Mouse (Mus musculus): ENCODE results near the gene Eno2.

Eno2 gene

GRCm38 (mm10) chr6:124740211-124740887 lies 29.1 kb downstream of the Eno2 start:
- DNase-seq (ENCODE audit: low spot score), result no peak

GRCm38 (mm10) chr6:124739231-124739796 lies 30.2 kb downstream of the Eno2 start:
- DNase-seq (ENCODE audit: low spot score), result no peak

GRCm38 (mm10) chr6:124738511-124739023 lies 30.9 kb downstream of the Eno2 start, which contains the start of gene Ptpn6:
Gene Ptpn6 (minus strand): TSS chr6:124738714.
- DNase-seq (ENCODE audit: low spot score), result no peak

DNA sequence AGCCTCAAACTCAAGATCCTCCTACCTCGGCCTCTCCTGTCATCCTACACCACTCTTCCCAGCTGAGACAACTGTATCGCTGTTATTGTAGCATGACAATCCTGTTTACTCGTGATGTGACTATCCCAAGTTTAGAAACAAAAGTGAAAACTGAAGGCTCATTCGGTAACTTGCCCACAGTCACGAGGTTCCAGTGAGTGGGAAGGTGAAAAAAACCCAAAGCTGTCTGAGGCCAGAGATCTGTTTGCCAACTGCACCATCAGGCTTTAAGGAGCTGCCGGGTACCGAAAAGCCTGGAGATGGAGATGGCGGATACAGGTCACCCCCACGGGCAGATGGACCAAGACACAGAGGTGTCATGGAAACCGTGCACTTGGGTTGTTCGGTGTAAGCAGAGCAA lies 32.4 kb downstream of the Eno2 start:
- no peak for DNase-seq (ENCODE audit: low spot score)

- DNase-seq (ENCODE audit: low spot score), result no peak
Measured at GRCm38 (mm10) chr6:124734417-124734816, 35.1 kb downstream of the Eno2 start.

- no peak for DNase-seq (ENCODE audit: low spot score)
Measured at GRCm38 (mm10) chr6:124732476-124733370, 36.8 kb downstream of the Eno2 start.

DNA sequence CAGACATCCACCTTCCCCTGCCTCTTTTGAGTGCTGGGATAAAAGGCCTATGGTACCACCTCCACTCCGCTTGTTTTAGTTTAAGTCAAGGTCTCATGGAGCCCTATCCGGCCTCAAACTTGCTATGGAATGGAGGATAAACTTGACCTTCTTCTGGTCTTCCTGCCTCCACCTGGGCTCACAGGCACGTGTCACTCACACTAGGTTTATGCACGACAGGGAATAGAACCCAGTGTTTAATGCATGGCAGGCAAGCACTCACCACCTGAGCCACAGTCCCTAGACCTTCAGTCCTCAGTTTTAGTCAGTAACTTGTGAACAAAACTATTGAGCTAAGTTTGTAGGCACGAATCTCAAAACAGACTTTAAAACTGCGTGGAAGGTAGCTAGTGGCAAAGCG lies 38.4 kb downstream of the Eno2 start:
- no peak for DNase-seq (ENCODE audit: low spot score)

GRCm38 (mm10) chr6:124729850-124730705 lies 39.4 kb downstream of the Eno2 start:
- no peak for DNase-seq (ENCODE audit: low spot score)

- no peak for DNase-seq (ENCODE audit: low spot score)
Measured at GRCm38 (mm10) chr6:124728621-124729020, 40.9 kb downstream of the Eno2 start.

DNA sequence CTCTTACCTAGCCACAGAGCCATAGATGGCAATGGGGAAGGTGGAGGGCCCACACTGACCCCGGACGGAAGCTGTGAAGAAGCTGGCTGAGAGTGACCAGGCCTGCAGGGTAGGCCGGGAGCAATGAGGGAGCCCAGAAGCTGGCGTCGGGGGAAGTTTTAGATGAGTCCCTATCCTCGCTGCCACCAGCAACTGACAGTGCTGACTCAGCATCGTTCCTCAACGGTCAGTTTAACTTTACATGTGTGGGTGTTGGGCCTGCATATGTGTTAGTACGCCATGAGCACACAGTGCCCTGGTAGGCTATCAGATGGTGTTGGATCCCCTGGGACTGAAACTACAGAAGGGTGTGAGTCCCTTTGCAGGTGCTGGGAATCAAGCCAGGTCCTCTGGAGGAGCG lies 45.0 kb downstream of the Eno2 start:
- no peak for DNase-seq (ENCODE audit: low spot score)

- no peak for DNase-seq (ENCODE audit: low spot score)
Measured at GRCm38 (mm10) chr6:124723541-124723940, 45.9 kb downstream of the Eno2 start.

- no peak for DNase-seq (ENCODE audit: low spot score)
Measured at GRCm38 (mm10) chr6:124722876-124723473, 46.5 kb downstream of the Eno2 start.

DNA sequence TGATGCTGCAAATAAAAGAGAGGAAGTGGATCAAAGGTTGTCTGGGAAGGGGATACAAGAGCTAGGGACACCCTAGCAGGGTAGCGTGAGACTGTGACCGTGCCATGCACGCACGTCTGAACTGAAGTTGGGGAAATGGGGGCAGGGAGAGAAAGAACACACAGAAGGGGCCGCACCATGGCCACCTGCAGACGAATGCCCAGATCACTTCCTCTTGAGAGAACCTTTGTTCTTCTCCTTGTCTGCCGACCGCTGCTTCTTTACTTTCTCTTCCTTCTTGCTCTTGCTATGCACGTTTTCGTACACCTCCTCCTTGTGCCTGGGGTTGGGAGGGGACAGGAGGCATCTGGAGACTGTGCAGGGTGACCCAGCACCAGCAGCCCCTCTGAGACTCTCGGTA lies 48.6 kb downstream of the Eno2 start:
- no peak for DNase-seq (ENCODE audit: low spot score)

- DNase-seq (ENCODE audit: low spot score), result no peak
Measured at GRCm38 (mm10) chr6:124719354-124719978, 50.0 kb downstream of the Eno2 start.

DNA sequence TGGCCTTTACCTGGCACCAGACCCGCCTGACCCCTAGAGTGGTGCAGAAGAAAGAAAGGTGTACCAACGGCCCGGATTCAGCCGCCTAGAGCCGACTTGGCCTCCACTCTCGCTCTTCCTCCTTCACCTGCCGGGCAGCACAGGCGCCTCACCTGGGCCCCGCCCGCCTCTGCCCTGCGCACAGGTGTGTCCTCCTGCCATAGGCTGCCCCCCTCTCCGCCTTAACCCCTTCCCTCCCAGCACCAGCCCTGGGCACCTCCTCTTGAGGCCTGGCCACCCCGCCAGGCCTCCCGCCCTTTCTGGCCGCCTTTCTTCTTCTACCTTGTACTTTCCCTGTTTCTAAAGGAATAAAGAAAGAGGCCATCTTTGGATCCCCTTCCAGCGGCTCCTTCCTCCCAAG lies 50.8 kb downstream of the Eno2 start:
- no peak for DNase-seq (ENCODE audit: low spot score)

- no peak for DNase-seq (ENCODE audit: low spot score)
Measured at GRCm38 (mm10) chr6:124717968-124718367, 51.5 kb downstream of the Eno2 start.

GRCm38 (mm10) chr6:124716864-124717490 lies 52.5 kb downstream of the Eno2 start:
- no peak for DNase-seq (ENCODE audit: low spot score)

DNA sequence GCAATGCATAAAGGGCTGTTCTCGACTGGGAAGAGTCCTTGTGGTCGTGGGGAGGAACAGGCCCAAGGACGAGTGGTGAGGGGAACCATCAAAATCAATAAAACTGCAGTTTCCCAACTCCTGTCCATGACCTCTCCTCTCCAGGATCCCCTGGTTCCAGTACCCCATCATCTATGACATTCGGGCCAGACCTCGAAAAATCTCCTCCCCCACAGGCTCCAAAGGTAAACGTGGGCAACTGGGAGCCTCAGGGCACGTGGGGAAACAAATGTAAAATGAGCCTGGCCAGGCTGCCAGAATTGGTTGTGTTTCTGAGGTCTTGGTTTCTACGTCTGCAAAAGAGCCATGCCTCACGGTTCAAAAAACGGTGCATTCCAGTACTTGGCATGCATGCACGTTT lies 56.6 kb downstream of the Eno2 start:
- no peak for DNase-seq (ENCODE audit: low spot score)

DNA sequence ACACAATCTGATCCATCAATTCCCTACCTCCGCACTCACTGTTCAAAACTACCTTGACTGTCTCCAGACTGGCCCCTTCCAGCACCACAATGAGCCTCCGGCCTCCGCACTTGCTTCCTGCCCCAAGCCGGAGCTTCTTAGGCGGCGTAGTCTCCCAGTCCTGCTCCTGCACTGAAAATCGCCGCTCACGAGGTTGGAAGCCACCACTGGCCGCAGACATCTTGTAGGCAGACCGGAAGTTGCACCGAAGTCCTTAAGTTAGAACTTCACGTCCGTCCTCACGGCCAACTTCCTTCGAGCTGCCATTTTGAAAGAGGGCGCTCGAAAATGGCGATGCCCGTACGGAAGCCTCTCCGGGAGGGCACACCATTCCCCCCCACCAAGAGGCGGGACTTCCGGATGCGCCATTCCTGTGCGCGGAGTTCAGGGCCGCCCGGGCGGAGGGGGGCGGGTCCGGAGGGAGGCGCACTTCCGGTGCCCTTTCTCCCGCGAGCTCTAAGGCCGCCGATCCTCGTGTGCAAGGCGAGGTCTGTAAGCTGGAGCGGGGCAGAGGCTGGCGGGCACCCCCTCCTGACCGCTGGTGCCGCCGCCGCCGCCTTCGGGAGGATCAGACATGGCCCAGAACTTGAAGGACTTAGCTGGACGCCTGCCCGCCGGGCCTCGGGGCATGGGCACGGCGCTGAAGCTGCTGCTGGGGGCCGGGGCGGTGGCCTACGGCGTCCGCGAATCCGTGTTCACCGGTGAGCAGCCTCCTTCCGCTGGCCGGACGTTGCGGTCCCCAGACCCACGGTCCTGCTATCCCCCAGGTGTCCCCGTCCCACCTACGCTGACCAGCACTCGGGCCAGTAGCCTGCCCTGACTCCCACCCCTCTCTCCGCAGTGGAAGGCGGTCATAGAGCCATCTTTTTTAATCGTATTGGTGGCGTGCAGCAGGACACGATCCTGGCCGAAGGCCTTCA lies 57.4 kb downstream of the Eno2 start, which contains the start of the genes Emg1 and Phb2:
Gene Emg1, minus strand, starts transcription at position 355 of the 959 bp plus-strand sequence.
Gene Phb2, plus strand, starts transcription at position 513 of the 959 bp plus-strand sequence.
- peak; percentile 89 for DNase-seq (ENCODE audit: low spot score)
